Mouse (Mus musculus) lung, adult 2 months (tissue): ENCODE results near the gene Tuba8.

ENCODE experiments used
- CTCF ChIP-seq: fragments of 200-500 bp; IDR thresholded peaks from 2 replicates; pipeline ENCODE4 v1.5.1; 2011; ENCODE audit warnings: mild to moderate bottlenecking, low read length, control low read depth; ENCODE audit not compliant: insufficient read depth
- POLR2A ChIP-seq: fragments of 200-500 bp; IDR thresholded peaks from 2 replicates; pipeline ENCODE4 v1.6.1; 2011; ENCODE audit warnings: low read depth, mild to moderate bottlenecking, control low read depth, low read length, borderline replicate concordance; ENCODE audit errors: extremely low read depth

GRCm38 (mm10) chr6:121176011-121176730 is 34.3 kb upstream of the Tuba8 start:
- TF ChIP-seq POLR2A (no peak), CTCF (no peak)
